Mouse (Mus musculus): ENCODE results near the gene Hist1h2bq.
"Not testable (repeated sequence)": the region's sequence is repeated elsewhere in the genome, so short reads cannot be mapped to it uniquely, and the experiment has no call there.

Hist1h2bq gene

DNA sequence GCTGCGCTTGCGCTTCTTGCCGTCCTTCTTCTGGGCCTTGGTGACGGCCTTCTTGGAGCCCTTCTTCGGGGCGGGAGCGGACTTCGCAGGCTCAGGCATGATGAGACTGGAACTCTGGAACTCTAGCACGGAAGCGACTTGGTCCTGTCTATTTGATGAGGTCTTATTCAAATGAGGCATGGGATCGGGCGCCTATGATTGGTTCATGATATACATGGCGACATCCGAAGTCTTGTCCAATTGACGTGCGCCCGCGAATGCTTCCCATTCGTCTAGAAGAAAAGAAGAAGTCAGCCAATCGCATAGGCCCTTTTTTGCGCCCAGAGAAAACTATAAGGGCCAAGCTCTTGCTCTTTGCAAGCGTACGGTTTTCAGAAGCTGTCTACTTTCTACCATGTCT, at the start of gene Hist1h2bq, which contains the start of gene Hist1h2ao:
Gene Hist1h2bq, minus strand, starts transcription at position 125 of the 400 bp plus-strand sequence.
Gene Hist1h2ao, plus strand, starts transcription at position 393 of the 400 bp plus-strand sequence.
- not testable (repeated sequence) for DNase-seq

DNA sequence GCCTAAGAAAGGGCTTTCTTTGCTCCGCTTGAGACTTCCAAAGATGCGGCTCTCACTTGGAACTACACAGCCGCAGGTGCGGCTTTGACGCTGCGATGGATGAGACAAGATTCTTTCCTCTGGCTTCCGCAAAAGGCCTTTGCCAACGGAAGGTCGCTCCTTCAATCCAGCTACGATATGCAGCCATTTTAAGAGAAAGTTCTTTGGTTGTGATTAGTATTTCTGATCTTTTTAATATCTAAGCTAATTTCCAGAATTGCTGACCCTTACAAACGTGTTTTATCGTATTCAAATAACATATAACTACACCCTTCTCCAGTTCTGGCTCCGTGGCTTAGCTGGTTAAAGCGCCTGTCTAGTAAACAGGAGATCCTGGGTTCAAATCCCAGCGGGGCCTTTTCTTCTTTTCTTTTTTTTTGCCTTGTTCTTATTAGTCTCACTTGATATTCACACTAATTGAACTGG, 45.7 kb upstream of the Hist1h2bq start:
- DNase-seq = peak; percentile 27

GRCm38 (mm10) chr13:21855146-21855545, 45.1 kb upstream of the Hist1h2bq start:
- DNase-seq = peak; percentile 79

DNA sequence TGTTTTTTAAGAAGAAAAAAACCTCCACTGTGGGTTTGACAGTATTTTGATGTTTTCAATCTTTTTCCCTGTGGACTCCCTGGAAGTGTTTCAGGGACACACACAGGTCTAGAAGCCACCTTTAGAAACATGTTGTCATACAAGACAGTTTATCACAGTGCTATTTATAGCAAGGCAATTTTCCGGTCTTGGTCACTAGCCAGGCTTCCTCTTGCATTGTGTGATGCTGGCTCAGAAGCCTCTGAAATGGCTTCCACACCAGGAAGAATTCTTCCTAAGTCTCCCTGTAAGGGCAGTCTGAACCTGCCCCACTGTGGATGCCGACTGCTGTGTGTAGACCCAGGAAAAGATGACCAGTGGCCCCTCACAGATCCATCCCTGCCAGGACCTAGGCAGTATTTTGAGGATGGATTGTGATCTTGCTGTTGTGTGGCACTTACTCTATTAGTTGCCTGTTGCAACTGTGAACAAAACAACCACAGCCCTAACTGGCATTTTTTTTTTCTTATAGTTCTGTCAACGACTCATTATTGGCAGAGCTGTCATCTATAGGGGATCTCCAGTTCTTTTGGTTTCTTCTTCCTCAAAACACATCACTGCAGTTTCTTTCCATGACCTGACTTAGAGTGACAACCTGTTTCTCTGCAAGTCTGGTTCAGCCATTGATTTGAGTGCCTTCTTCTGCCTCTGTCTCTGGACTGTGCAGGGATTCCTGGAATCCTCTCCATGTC, 42.4 kb upstream of the Hist1h2bq start:
- no peak for DNase-seq

DNA sequence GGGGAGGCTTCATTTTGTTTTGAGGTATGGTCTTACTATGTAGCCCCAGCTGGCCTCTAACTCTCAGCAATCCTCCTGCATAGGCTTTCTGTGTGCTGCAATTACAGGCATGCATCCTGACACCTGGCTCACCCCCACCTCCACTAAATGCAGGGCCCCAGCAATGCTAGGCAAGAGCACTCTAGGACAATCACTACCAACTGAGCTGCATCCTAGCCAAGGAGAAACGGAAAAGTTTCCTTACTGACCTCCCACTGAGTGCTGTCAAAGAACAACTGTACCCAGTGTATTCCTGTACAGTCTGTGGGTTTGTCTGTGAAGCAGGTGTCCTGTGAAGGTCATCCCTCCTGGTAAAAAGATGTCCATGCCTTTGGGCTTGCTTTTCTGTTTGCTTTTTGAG, 40.7 kb upstream of the Hist1h2bq start:
- not testable (repeated sequence) for DNase-seq

- no peak for DNase-seq
These were observed 37.9 kb upstream of the Hist1h2bq start for GRCm38 (mm10) chr13:21847883-21848282.

- DNase-seq = not testable (repeated sequence)
These were observed 36.4 kb upstream of the Hist1h2bq start for GRCm38 (mm10) chr13:21846356-21846755.

GRCm38 (mm10) chr13:21840508-21840907, 30.5 kb upstream of the Hist1h2bq start:
- DNase-seq = not testable (repeated sequence)

GRCm38 (mm10) chr13:21833461-21833860, 23.5 kb upstream of the Hist1h2bq start, which contains the start of the genes Hist1h2ap and Hist1h2br:
Hist1h2ap (minus strand) TSS chr13:21833507.
Hist1h2br (plus strand) TSS chr13:21833743.
- DNase-seq = not testable (repeated sequence)

DNA sequence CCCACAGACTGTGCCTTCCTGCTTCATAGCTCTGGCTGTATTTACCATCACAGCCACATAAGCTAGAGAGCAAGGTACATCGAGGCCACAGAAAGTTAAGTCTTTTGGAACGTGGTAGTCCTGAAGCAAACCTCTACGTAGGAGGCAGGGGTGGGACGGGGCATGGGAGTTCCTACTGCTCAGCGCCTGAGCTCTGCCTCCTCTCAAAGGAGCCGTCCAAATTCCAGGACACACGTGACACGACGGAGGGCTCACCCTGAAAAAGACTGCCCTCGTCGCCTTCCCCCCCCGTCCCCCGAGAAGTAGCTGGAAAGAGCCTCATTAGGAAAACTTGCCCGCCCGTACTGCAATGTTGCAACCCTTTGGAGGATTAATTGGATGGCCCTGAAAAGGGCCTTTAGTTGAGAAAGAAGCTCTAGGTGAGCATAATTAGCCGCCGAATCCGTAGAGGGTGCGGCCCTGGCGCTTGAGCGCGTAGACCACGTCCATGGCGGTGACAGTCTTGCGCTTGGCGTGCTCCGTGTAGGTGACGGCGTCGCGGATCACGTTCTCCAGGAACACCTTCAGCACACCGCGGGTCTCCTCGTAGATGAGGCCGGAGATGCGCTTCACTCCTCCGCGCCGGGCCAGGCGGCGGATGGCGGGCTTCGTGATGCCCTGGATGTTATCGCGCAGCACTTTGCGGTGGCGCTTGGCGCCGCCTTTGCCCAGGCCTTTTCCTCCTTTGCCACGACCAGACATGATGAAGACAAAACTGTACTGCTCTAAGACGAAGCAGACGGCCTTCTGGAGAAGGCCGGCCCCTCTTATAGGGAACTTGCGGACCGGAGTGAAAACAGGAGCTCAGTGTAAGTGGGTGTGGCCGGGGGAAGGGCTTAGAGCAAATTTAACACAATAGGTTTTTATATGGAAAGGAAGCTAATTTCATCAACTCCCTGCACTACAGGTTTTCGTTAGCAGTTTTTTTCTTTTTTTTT, 21.7 kb upstream of the Hist1h2bq start, which contains the start of gene Hist1h4n:
Gene Hist1h4n, minus strand, starts transcription at position 779 of the 977 bp plus-strand sequence.
- peak; percentile 57 for DNase-seq

DNA sequence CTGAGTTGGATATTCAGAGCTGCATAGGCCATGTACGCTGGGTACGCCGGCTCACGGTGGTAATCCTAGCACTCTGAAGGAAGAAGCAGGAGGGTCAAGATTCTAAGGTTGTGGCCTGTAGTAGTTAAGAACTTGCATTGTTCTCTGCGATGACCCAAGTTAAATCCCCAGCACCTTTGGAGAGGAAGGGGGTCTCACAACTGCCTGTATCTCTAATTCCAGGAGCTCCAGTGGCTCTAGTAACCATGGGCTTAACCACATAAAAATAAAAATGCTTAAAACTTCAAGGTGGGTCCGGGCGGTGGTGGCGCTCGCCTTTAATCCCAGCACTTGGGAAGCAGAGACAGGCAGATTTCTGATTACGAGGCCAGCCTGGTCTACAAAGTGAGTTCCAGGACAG, 20.3 kb upstream of the Hist1h2bq start:
- DNase-seq = no peak

- no peak for DNase-seq
These were observed 18.5 kb upstream of the Hist1h2bq start for GRCm38 (mm10) chr13:21828511-21828910.

DNA sequence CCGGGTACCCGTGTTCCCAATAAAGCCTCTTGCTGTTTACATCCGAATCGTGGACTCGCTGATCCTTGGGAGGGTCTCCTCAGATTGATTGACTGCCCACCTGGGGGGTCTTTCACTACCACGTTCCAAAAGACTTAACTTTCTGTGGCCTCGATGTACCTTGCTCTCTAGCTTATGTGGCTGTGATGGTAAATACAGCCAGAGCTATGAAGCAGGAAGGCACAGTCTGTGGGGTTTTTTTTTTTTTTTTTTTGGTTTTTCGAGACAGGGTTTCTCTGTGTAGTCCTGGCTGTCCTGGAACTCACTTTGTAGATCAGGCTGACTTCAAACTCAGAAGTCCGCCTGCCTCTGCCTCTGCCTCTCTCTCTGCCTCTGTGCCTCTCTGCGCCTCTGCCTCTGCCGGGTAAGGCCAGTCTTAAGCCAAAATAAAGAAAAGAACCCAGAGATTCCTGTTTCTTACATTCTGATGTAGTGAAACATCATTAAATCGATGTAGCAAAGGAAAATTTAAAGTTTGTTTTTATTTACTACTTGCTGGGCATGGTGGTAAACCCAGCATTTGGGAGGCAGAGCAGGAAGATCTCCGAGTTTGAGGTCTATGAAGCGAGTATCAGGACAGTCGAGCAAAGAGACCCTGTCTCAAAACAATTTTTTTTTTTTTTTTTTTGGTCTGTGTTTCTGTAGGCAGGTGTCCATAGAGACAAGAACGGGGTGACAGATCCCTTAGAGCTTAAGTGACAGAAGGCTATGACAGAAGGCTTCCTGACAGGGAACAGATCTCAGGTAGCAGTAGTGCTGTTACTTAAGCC, 10.3 kb upstream of the Hist1h2bq start:
- DNase-seq = not testable (repeated sequence)

DNA sequence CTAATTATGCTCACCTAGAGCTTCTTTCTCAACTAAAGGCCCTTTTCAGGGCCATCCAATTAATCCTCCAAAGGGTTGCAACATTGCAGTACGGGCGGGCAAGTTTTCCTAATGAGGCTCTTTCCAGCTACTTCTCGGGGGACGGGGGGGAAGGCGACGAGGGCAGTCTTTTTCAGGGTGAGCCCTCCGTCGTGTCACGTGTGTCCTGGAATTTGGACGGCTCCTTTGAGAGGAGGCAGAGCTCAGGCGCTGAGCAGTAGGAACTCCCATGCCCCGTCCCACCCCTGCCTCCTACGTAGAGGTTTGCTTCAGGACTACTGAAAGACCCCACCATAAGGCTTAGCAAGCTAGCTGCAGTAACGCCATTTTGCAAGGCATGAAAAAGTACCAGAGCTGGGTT, 2.1 kb upstream of the Hist1h2bq start:
- not testable (repeated sequence) for DNase-seq

DNA sequence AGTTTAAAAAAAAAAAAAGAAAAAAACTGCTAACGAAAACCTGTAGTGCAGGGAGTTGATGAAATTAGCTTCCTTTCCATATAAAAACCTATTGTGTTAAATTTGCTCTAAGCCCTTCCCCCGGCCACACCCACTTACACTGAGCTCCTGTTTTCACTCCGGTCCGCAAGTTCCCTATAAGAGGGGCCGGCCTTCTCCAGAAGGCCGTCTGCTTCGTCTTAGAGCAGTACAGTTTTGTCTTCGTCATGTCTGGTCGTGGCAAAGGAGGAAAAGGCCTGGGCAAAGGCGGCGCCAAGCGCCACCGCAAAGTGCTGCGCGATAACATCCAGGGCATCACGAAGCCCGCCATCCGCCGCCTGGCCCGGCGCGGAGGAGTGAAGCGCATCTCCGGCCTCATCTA, 1.5 kb upstream of the Hist1h2bq start, which contains the start of gene Hist1h4m:
Gene Hist1h4m, plus strand, starts transcription at position 208 of the 400 bp plus-strand sequence.
- peak; percentile 71 for DNase-seq

GRCm38 (mm10) chr13:21811074-21811473, 1.1 kb upstream of the Hist1h2bq start:
- not testable (repeated sequence) for DNase-seq

- DNase-seq = not testable (repeated sequence)
These were observed 6.9 kb downstream of the Hist1h2bq start for GRCm38 (mm10) chr13:21803058-21803457.

DNA sequence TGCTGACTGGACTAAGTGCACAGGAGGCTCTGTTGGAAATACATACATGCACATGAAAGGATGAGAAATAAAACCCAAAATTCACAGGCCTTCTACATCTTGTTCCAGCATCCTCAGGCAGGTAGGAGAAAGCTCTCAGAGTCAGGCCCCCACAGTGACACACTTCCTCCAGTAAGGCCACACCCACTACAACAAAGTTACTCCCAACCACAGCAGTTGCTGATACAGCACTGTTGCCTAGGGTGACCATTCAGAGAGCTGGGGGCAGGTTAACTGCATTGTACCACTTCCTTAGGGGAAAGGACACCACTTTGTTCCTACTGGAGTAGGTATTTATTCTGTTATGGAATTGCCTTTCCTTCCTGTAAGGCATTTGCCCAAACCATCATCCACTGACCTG, 12.8 kb downstream of the Hist1h2bq start:
- not testable (repeated sequence) for DNase-seq

- no peak for DNase-seq
These were observed 14.4 kb downstream of the Hist1h2bq start for GRCm38 (mm10) chr13:21795584-21795983.

DNA sequence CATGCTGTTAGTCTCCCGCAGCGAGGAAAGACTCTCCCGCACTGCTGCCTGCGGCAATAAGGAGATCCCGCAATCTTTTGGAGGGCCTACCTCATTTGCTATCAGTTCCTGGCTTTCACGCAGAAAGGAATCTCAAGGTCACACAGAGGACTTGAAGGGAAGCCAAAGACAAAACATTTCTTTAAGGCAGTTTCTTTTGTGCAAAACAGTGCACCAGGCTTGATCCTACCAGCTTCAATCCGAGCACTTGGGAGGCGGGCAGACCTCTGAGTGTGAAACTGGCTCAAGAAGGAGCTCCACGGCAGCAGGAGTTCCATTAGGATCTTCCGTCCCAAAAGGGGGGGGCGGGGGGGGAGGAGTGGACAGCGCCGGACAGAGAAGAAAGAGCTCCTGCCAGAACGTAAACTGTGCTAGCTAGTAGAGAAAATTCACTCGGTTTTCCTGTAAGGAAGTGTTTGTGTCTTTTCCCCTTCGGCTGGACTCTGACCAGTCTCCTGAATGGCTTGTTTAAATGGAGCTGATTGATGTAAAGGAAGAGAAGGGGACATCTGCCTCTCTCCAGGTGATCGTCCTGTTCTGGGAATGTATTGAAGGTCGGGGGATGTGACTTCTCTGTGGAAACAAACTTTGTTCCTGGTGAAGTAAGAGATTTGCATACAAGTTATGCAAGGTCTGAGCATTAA, 19.3 kb downstream of the Hist1h2bq start:
- no peak for DNase-seq

DNA sequence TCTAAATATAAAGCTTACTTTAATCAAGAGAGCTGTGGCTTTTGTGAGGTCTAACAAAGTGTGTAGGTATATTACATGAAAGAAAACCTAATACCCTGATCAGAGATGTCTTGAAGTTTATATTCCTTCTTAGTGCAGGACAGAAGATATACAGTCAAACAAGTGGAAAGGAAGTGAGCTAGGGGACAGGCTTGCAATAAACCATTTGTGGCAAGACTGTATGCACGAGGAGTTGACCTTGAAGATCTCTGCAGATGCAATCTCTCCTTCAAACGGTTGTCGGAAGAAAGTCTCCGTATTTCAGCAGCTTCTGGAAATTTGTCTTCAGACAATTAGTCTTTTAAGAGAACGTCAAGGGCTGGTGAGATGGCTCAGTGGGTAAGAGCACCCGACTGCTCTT, 20.1 kb downstream of the Hist1h2bq start:
- DNase-seq = no peak
